Mouse (Mus musculus) kidney, embryonic 15.5 days (tissue): ENCODE measurements at regions not wholly inside any gene's neighbourhood (a gene's known extent, or its start where the extent isn't known, plus 50 kb on each side); places are given as distances from the start of the nearest gene placed in this dataset.
A peak's percentile ranks its signal among the peaks of the same experiment; 100 is the strongest.

Source experiments
- ATAC-seq: fragments of 200-750 bp; cut with Nextera tagmentation; replicated peaks from 2 replicates; pipeline ENCODE4 v1.8.0; 2017; ENCODE audit warnings: moderate TSS enrichment; ENCODE audit not compliant: low FRiP score
- H3K27ac ChIP-seq: fragments of 300-500 bp; sonication (generic); 2 replicates; pipeline ENCODE4 v1.5.1; 2015; ENCODE audit warnings: mild to moderate bottlenecking, inconsistent platforms
- H3K27me3 ChIP-seq: fragments of 300-500 bp; sonication (generic); 2 replicates; pipeline ENCODE4 v1.6.1; 2015; ENCODE audit warnings: inconsistent platforms
- H3K36me3 ChIP-seq: fragments of 300-500 bp; sonication (generic); 2 replicates; pipeline ENCODE4 v1.6.1; 2015; ENCODE audit warnings: inconsistent platforms
- H3K4me1 ChIP-seq: fragments of 300-500 bp; sonication (generic); 2 replicates; pipeline ENCODE4 v1.6.1; 2015; ENCODE audit warnings: inconsistent platforms
- H3K4me2 ChIP-seq: fragments of 300-500 bp; sonication (generic); 2 replicates; pipeline ENCODE4 v1.6.1; 2015; ENCODE audit warnings: moderate library complexity, mild to moderate bottlenecking, inconsistent platforms
- H3K4me3 ChIP-seq: fragments of 300-500 bp; sonication (generic); replicated peaks from 2 replicates; pipeline ENCODE4 v1.5.1; 2015; ENCODE audit warnings: mild to moderate bottlenecking, inconsistent platforms
- H3K9ac ChIP-seq: fragments of 300-500 bp; sonication (generic); 2 replicates; pipeline ENCODE4 v1.6.1; 2015; ENCODE audit warnings: mild to moderate bottlenecking, inconsistent platforms
- H3K9me3 ChIP-seq: fragments of 300-500 bp; sonication (generic); replicated peaks from 2 replicates; pipeline ENCODE4 v1.6.1; 2016; ENCODE audit warnings: inconsistent platforms
- WGBS: fragments of 180-500 bp; shearing (Covaris S2); methylation state at CpG from one replicate; pipeline ENCODE4 v1.1.7; 2015; ENCODE audit warnings: mixed read lengths; 5-methylcytosine and 5-hydroxymethylcytosine counted together

DNA sequence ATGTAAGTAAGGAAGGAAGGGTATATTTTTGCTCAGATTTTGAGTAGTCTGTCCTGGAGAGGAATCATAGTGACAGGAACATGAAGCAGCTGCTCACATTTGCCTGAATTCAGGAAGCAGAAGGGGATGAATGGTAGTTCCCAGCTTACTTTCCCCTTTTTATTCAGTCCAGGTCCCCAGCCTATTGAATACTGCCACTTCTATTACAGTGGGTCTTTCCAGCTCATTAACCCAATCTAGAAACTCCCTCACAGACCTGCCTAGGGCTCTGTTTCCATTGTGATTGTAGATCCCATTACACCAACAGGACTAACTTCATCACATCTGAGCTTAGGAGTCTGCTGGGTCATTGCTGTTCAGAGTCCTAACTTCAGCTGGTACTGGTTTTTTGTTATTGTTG, 872.3 kb downstream of the Cntnap5b start:
- Histone ChIP-seq H3K27ac (no peak overlapping the region), H3K9ac (no peak overlapping the region), H3K9me3 (no peaks in the 10 kb centered on the region), H3K27me3 (no peaks in the 10 kb centered on the region), H3K36me3 (no peaks in the 10 kb centered on the region), H3K4me2 (no peak overlapping the region), H3K4me1 (no peaks in the 10 kb centered on the region), H3K4me3 (no peak overlapping the region)
- ATAC-seq: peak; percentile 91

DNA sequence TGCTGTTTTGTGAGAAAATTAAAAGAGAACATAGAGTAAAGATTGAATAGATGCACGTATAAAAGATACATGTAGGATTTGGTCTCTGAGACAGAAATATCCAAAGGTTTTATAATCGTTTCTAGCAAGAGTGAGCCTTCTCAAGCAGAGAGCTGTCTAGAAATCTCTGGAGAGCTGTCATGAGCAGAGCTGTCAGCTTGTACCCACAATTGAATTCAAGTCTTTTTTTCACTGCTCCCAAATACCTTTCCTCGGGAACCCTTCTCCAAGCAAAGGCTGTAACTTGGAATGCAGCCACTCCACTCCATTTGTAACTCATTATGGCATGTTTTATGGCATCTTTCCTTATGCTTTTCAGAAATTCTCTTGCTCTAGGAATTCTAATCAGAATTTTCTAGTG, 888.3 kb downstream of the Cntnap5b start:
- no peak for ATAC-seq
- H3K27me3 ChIP-seq: no peaks in the 10 kb centered on the region
- 65% methylated on average over 3 of the region's 3 CpGs for WGBS
- no peak overlapping the region for H3K4me3 ChIP-seq
- H3K9me3 ChIP-seq: no peaks in the 10 kb centered on the region
- no peak overlapping the region for H3K27ac ChIP-seq
- no peak overlapping the region for H3K4me2 ChIP-seq
- no peak overlapping the region for H3K9ac ChIP-seq
- H3K4me1 ChIP-seq: no peaks in the 10 kb centered on the region
- H3K36me3 ChIP-seq: no peaks in the 10 kb centered on the region

DNA sequence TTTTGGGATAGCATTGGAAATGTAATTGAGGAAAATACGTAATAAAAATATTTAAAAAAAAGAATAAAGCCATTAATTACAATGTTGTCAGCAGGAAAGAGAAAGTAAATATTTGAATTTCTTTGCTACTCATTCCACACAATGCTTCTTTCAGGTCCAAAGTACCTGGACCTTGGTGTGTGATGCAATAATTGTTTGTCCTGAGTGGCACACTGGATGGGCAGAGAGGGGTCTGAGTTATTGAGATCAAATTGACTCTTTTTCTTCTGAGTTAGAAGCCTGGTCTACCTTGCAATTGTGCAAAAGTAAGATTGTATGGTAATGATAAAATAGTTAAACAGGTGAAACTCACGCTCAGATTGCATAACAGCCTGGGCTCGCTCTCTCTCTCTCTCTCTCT, 934.3 kb downstream of the Cntnap5b start:
- Histone ChIP-seq H3K4me2 (no peak overlapping the region), H3K27me3 (no peaks in the 10 kb centered on the region), H3K36me3 (no peaks in the 10 kb centered on the region), H3K27ac (no peak overlapping the region), H3K9me3 (no peaks in the 10 kb centered on the region), H3K4me1 (no peaks in the 10 kb centered on the region), H3K4me3 (no peak overlapping the region), H3K9ac (no peak overlapping the region)
- 86% methylated on average over 3 of the region's 3 CpGs for WGBS
- ATAC-seq: no peak
